8 mouse cellular contexts compared by ENCODE assay signal in genomic region chr14:31891500-31892185, GRCm38 (mm10).
DNase-seq lines count a peak whose midpoint lies in the region; ATAC-seq and TF ChIP-seq lines count a peak whose summit lies in the region.

No protein-coding gene starts in this region.

- ATAC-seq in forebrain, embryonic 16.5 days = no peak
- 0 out of 2 replicates have a peak, but pooled peaks have one; percentile 34 for ATAC-seq in hindbrain, embryonic 16.5 days
- ATAC-seq in limb, embryonic 13.5 days (ENCODE audit: low FRiP score, low read depth) = peak; percentile 40; the same call in 1 of the 2 replicates

- peak; percentile 24 to 26 for DNase-seq in adrenal gland, adult 18-20 months (ENCODE audit: low spot score in 2 of 2)
- DNase-seq in naive thymus-derived CD4-positive, alpha-beta T cell, adult 2 months (ENCODE audit: low read depth) = peak; percentile 19
- DNase-seq in thymus, postnatal 25 days = peak; percentile 1
- no peak for DNase-seq in gastrocnemius, postnatal 25 days

- no peak overlapping the region for H3K27ac ChIP-seq in ES-Bruce4 (ENCODE audit: insufficient read depth, low read length)
- H3K27ac ChIP-seq in forebrain, embryonic 16.5 days (ENCODE audit: low read length) = no peak overlapping the region
- no peak overlapping the region for H3K27ac ChIP-seq in hindbrain, embryonic 16.5 days (ENCODE audit: low read depth, low read length)
- H3K27ac ChIP-seq in limb, embryonic 13.5 days = no peak overlapping the region

- 0 out of 2 replicates have a peak, but pooled peaks have one; percentile 42 for TF ChIP-seq EP300 in ES-Bruce4 (IDR thresholded peaks at IDR 0.05; ENCODE audit: insufficient read depth, low read depth, low read length)

- H3K9me3 ChIP-seq in ES-Bruce4 (replicated peaks; ENCODE audit: control insufficient read depth, insufficient read depth, low read length, poor library complexity, severe bottlenecking) = no peaks in the 10 kb centered on the region
- no peaks in the 10 kb centered on the region for H3K9me3 ChIP-seq in forebrain, embryonic 16.5 days (ENCODE audit: control insufficient read depth, low read length)
- H3K9me3 ChIP-seq in hindbrain, embryonic 16.5 days (ENCODE audit: control insufficient read depth, low read length) = no peaks in the 10 kb centered on the region
- H3K9me3 ChIP-seq in limb, embryonic 13.5 days = no peaks in the 10 kb centered on the region

- no peaks in the 10 kb centered on the region for H3K27me3 ChIP-seq in ES-Bruce4 (ENCODE audit: control insufficient read depth, insufficient read depth, low read length, poor library complexity, severe bottlenecking)
- H3K27me3 ChIP-seq in forebrain, embryonic 16.5 days (replicated peaks; ENCODE audit: control insufficient read depth, insufficient read depth, low read length) = no peaks in the 10 kb centered on the region
- no peaks in the 10 kb centered on the region for H3K27me3 ChIP-seq in hindbrain, embryonic 16.5 days (replicated peaks; ENCODE audit: control insufficient read depth, insufficient read depth, low read length)
- H3K27me3 ChIP-seq in limb, embryonic 13.5 days = no peaks in the 10 kb centered on the region

- H3K36me3 ChIP-seq in ES-Bruce4 (ENCODE audit: control insufficient read depth, insufficient read depth, low read length, poor library complexity, severe bottlenecking) = no peaks in the 10 kb centered on the region
- no peaks in the 10 kb centered on the region for H3K36me3 ChIP-seq in forebrain, embryonic 16.5 days (ENCODE audit: control insufficient read depth, insufficient read depth)
- no peaks in the 10 kb centered on the region for H3K36me3 ChIP-seq in hindbrain, embryonic 16.5 days (ENCODE audit: control insufficient read depth, insufficient read depth, low read length)
- H3K36me3 ChIP-seq in limb, embryonic 13.5 days = no peaks in the 10 kb centered on the region

- peak overlapping the region; percentile 21 for H3K4me2 ChIP-seq in forebrain, embryonic 16.5 days (ENCODE audit: low read length)
- H3K4me2 ChIP-seq in hindbrain, embryonic 16.5 days (ENCODE audit: low read length) = peak overlapping the region; percentile 45
- peak overlapping the region; percentile 59 for H3K4me2 ChIP-seq in limb, embryonic 13.5 days (replicated peaks)

- H3K4me1 ChIP-seq in ES-Bruce4 (ENCODE audit: control insufficient read depth, insufficient read depth, low read length) = peaks cover 6% of the 10 kb centered on the region
- peaks cover 2% of the 10 kb centered on the region; the same call in 1 of the 2 replicates for H3K4me1 ChIP-seq in forebrain, embryonic 16.5 days (replicated peaks; ENCODE audit: control insufficient read depth, insufficient read depth, low read length)
- H3K4me1 ChIP-seq in hindbrain, embryonic 16.5 days (ENCODE audit: control insufficient read depth, insufficient read depth, low read depth, low read length) = peaks cover 4% of the 10 kb centered on the region
- peaks cover 11% of the 10 kb centered on the region for H3K4me1 ChIP-seq in limb, embryonic 13.5 days

- TF ChIP-seq CTCF in ES-Bruce4 (IDR thresholded peaks at IDR 0.05; ENCODE audit: low read depth, low read length) = no peak

- WGBS in forebrain, embryonic 16.5 days = 13% methylated on average over 16 of the region's 16 CpGs
- WGBS in hindbrain, embryonic 16.5 days = 8% methylated on average over 16 of the region's 16 CpGs
- 14% methylated on average over 16 of the region's 16 CpGs for WGBS in limb, embryonic 13.5 days

- peak overlapping the region; percentile 9; the same call in 1 of the 2 replicates for H3K4me3 ChIP-seq in ES-Bruce4 (ENCODE audit: low read depth, low read length)
- H3K4me3 ChIP-seq in forebrain, embryonic 16.5 days (replicated peaks; ENCODE audit: low read length) = no peak overlapping the region
- H3K4me3 ChIP-seq in hindbrain, embryonic 16.5 days (ENCODE audit: low read length) = no peak overlapping the region
- H3K4me3 ChIP-seq in limb, embryonic 13.5 days = peak overlapping the region; percentile 26

- no peak for TF ChIP-seq POLR2A in ES-Bruce4 (IDR thresholded peaks at IDR 0.05; ENCODE audit: insufficient read depth, low read length)

- no peak overlapping the region for H3K9ac ChIP-seq in ES-Bruce4 (ENCODE audit: low read depth, poor library complexity, severe bottlenecking)
- no peak overlapping the region for H3K9ac ChIP-seq in forebrain, embryonic 16.5 days (replicated peaks; ENCODE audit: low read depth, low read length)
- peak overlapping the region; percentile 36; the same call in 1 of the 2 replicates for H3K9ac ChIP-seq in hindbrain, embryonic 16.5 days (ENCODE audit: low read depth, low read length)
- H3K9ac ChIP-seq in limb, embryonic 13.5 days = peak overlapping the region; percentile 39; the same call in 1 of the 2 replicates

Comparison
In these comparisons a context has a peak if more than half of its experiments do, and no peak if none do; other contexts are left out.
1. H3K4me3 ChIP-seq: peak in ES-Bruce4 (single experiment) and limb, embryonic 13.5 days (single experiment); none in forebrain, embryonic 16.5 days (single experiment) and hindbrain, embryonic 16.5 days (single experiment).
2. H3K9ac ChIP-seq: peak in hindbrain, embryonic 16.5 days (single experiment) and limb, embryonic 13.5 days (single experiment); none in ES-Bruce4 (single experiment) and forebrain, embryonic 16.5 days (single experiment).
3. Peak in every context shown above with its lines, with median percentiles within 50 percentile points of each other: H3K4me2 ChIP-seq.